Mouse (Mus musculus) gastrocnemius, postnatal 4 days (tissue): ENCODE measurements at regions not wholly inside any gene's neighbourhood (a gene's known extent, or its start where the extent isn't known, plus 50 kb on each side); places are given as distances from the start of the nearest gene placed in this dataset.
A peak's percentile ranks its signal among the peaks of the same experiment; 100 is the strongest.

Experiments used
- DNase-seq, 2 experiments: peaks; one replicate each; pipeline ENCODE4 v3.0.0; 2021 to 2022; ENCODE audit warnings: low spot score in 2 of 2, mixed read lengths in 2 of 2

DNA sequence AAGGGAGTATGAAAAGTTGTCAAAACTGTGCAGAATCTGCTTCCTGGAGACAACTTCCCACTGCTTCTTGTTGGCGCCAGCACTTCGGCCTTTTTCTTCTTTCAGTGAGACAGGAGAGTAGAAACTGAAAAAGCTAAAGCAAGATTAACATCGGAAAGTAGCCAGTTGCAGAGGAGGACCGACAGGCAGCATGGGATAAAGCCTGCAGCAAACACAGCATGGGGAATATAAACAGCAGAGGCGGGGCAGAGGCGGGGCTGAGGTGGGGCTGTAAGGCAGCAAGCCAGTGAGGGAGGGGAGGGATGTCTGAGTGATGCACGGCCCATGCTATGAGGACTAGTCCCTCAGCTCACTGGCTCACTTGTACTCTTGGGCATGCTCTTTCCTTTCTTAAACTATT lies 65.5 kb upstream of the C2cd4b start:
- DNase-seq = peak in 1 of 2 experiments; percentile 27

DNA sequence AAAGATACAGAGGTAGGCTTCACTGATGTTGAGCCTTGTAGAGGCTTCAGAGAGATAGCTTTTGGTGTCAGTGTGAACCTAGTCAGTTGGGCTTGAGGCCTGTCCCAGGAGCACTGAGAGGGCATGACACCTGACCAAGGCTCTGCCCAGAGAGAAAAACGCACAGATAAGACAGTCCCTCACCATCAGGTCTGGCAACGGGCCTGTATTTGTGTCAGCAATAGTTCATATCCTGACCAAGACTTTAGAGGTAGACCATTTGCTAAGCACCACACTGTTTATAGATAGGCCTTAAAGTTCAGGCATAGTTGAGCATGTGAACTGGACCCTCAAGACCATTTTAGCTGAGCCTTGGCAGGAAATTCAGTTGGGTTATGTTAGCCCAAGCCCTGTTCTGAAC lies 60.4 kb upstream of the C2cd4b start:
- DNase-seq = no peak

GRCm38 (mm10) chr9:67699846-67700579 lies 59.2 kb upstream of the C2cd4b start:
- peak; percentile 37 to 64 for DNase-seq

- DNase-seq = no peak
Measured at GRCm38 (mm10) chr9:67708246-67708960, 50.8 kb upstream of the C2cd4b start.
